Mouse (Mus musculus): ENCODE results near the gene Olfr5.
"Not testable (repeated sequence)": the region's sequence is repeated elsewhere in the genome, so short reads cannot be mapped to it uniquely, and the experiment has no call there.

Olfr5 gene

DNA sequence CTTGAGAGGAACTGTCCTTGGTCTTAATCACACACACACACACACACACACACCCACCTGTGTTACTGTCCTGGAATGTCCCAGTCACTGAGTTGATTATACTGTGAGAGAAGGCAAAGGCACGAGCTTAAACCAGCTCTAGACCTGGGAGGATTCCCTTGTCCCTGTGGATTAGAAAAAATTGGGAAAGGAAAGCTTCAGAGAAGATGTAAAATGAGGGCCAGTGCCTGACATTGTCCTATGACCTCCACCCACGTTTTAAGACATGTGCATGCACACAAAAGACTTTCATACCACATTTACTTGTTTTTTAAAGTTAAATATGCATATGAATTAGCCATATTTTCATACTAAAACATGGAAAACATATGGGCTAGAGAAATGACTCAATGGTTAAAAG is at the start of gene Olfr5:
Olfr5 (minus strand) TSS at position 101 of the 400 bp plus-strand sequence.
- no peak for DNase-seq

- peak; percentile 4 for DNase-seq
These were observed 39.4 kb upstream of the Olfr5 start for GRCm38 (mm10) chr7:6526141-6526540.

- no peak for DNase-seq
These were observed 38.3 kb upstream of the Olfr5 start for GRCm38 (mm10) chr7:6525001-6525400.

DNA sequence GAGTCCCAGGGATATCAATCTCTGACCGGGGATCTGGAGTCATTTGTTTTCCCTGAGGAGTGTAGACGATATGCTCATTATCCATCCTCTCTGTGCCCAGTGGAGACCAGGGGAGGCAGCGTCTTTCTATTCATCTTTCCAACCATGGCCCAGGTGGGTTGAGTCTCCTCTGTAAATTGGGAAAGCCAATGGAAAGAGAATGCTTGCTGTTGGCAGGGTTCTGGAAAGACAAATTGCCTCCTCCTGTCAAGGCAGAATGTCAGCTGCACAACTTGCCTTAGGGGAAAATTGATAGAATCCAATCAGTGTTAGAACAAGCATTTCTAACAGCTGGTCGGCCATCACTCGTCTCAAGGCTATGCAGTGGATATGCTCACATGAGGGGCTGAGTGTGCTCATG is 36.1 kb upstream of the Olfr5 start, which contains the start of gene Olfr1349:
Olfr1349 (minus strand) TSS at position 101 of the 400 bp plus-strand sequence.
- no peak for DNase-seq

DNA sequence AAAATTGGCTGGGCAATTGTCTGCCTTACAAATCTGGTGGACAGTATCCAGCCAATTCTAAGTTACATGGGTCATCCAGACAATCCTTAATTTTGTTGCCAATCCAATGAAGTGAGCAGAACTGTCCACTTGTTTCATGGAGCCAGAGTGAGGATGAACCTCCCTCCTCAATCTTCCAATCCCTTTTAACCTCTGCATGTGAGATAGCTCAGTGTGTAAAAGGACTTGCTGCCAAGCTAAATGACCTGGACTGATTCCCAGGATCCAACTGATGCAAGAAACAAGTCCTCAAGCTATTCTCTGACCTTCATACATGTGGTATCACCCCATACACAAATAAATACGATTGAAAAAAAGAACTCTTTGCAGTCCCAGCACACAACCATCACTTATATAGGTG is 34.9 kb upstream of the Olfr5 start:
- no peak for DNase-seq

DNA sequence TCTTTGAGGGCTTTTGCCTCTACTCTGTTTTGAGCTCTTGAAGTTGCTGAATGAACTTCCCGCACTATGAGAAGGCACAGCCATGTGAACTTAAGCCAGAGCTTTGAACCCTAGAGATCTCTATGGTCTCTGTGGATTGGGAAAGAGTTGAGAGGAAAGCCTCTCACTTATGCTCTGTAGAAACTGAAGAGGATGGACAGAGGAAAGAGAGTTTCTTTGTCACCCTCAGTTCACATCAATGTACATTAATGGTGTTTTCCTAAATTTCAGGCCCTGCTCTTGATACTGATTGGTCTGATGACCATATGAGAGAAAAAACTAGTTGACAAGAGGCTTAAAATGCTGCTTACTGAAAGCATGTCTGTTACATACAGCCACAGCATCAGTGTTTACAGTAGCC is 21.9 kb upstream of the Olfr5 start, which contains the start of gene Olfr1348:
Olfr1348 (minus strand) TSS at position 101 of the 400 bp plus-strand sequence.
- no peak for DNase-seq

GRCm38 (mm10) chr7:6499655-6500054 is 12.9 kb upstream of the Olfr5 start, which contains the start of gene Olfr1347:
Gene Olfr1347 (minus strand): TSS chr7:6499755.
- no peak for DNase-seq

DNA sequence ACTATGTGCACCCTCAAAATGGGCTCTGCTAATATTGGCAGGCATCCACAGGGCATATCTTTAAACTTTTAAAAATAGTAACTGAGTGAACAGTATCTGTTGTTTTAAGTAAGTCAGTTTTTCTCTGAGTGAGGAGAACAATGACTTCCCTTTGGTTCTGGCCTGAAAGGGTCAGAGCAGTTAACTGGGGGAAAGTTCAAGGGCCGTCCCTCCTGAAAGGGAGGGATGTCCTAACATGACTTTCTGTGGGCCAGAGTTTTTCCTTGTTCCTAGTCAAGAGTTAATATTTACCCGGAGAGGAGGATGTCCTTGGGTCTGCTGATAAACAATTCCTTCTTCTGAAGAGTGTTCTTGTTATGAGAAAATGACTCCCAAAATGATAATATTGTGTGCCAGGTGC is 9.1 kb downstream of the Olfr5 start:
- DNase-seq: not testable (repeated sequence)

DNA sequence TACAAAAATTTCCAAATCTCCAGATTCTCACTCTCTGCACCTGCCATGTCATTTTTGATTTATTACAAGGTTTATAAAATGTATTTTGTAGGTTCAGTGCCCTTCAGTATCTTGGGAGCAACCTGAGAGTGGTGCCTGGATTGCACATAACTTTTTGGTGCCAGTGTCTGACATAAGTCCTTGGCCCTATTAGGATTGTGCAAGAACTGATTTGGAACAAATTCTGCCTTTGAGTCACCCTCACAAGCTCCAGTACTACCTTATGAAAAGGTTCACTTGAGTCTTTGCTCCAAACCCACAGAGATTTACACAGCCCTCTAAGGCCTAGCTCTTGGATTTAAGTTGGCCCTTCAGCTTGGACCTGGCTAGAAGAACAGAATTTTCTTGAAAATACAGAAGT is 19.8 kb downstream of the Olfr5 start, which contains the start of gene Olfr1346:
Olfr1346 (plus strand) TSS at position 151 of the 400 bp plus-strand sequence.
- DNase-seq: no peak

DNA sequence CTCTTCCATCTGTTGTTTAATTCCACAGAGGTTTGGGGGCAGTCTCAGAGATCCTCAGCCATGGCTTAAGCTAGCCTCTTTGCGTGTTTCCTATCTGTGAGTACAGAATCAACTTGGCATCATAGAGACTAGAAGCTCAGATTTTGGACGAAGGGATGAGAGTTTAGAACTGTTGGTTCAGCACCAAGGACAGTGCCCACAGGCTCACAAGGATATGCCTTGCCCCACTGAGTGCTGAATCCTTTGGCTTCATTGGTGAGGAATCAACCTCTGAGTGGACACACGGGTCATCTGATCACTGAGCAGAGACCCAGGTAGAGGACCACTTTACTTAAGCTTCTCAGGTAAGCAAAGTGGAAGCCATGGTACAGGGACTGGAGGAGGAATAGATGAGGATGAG is 30.3 kb downstream of the Olfr5 start:
- peak; percentile 34 for DNase-seq

DNA sequence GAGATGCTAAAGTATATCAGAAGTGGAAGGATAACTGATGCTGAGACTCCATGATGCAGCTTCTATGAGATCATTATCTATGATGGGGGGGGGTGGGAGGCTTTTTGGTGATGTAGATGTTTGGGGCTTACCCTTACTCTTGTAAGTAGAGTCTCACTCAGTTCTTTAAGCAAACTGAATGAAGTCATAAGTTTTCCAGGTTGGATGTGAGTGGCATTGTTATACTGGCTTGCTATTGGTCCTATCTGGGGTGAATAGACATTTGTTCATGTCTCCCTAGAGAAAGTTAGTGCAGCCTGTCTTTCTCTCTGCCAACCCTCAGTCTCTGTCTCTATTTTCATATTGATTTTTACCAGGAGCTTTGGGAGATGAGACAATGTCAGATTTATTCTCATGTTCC is 30.9 kb downstream of the Olfr5 start, which contains the start of gene Olfr1336:
Olfr1336 (plus strand) TSS at position 301 of the 400 bp plus-strand sequence.
- DNase-seq: no peak

DNA sequence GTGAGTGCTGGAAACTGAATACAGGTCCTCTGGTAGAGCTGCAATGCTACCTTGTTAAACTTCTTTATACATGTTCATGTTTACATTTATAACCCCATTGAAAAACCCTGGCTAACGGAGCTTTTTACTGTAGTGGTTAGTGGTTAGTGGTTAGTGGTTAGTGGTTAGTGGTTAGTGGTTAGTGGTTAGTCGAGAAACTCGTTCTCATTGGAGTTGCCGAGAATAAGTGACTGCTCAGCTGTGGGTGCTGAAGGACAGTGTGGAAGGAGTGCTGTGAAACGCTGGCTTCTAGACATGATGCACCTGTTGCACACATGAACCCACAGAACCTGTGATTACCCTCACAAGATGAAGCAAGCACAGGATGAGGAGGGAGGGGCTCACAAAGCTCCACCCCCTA is 39.0 kb downstream of the Olfr5 start:
- no peak for DNase-seq

DNA sequence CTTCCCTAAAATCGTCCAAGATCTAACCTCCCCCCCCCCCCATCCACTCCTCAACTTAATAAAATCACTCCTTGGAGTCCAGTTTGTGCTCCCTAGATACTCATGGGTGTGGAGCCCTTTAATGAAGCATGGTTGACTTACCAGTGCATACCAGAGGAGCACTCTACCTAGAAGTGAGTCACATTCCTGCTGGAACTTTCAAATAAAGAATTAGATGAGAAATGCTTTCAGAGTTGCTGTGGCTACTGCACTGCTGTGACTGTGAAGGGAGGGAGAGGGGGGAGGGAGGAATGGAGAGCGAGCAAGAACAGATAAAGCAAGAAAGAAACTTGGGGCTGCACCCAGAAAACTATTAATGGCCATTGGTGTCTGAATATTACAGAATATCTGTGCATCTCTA is 45.6 kb downstream of the Olfr5 start:
- DNase-seq: no peak

- DNase-seq: no peak
These were observed 48.4 kb downstream of the Olfr5 start, which contains the start of gene Olfr1344 for GRCm38 (mm10) chr7:6438388-6438787. Gene Olfr1344 (plus strand): TSS chr7:6438688.

- peak; percentile 39 for DNase-seq
These were observed 56.4 kb downstream of the Olfr5 start for GRCm38 (mm10) chr7:6430342-6430741.

DNA sequence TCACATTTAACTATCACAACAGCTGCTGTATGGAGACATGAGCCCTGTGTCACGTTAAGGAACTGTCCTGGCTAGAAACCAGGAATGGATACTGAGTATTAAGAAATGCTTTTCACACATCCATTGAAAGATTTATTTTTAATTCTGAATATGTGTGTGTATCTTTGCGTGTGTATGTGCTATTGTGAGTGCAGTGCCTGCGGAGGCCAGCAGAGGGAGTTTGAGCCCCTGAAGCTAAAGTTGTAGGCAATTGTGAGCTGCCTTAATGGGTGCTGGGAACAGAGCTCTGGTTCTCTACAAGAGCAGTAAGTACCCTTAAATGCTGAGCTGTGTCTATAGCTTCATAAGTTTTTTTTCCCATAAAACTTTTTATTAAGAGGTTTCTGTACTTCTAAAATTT is 57.4 kb downstream of the Olfr5 start:
- DNase-seq: no peak
